Mouse (Mus musculus) gastrocnemius, postnatal 36 days (tissue): ENCODE measurements around the gene Izumo1. TPM values are rescaled to one million over a fixed set of nuclear protein-coding genes. Genes with fewer than 3 reads are reported as not detected.

Experiments
- DNase-seq, 2 experiments: peaks; one replicate each; pipeline ENCODE4 v3.0.0; 2022
- intact Hi-C: fragments of 180-260 bp; cut with DNase I; formaldehyde crosslinking; loops from one replicate; pipeline ENCODE4 v1.15.1; 2025
- long read RNA-seq, 2 experiments: library from polyadenylated mRNA; stranded (forward); transcript quantifications; one replicate each; pipeline ENCODE4 v2.0.0; 2021
- total RNA-seq, 2 experiments: library from RNA; stranded (reverse); gene quantifications; 2 replicates each; pipeline ENCODE4 v1.2.3; 2021

The Izumo1 gene
- total RNA-seq: not detected
- long read RNA-seq, experiment 1: 0 reads
- long read RNA-seq, experiment 2: 0 reads

- no peak for DNase-seq
- intact Hi-C loops: no loop called here
Measured at GRCm38 (mm10) chr7:45621443-45621842, at the start of gene Izumo1. TSS of gene Izumo1 (plus strand) at chr7:45621811.

GRCm38 (mm10) chr7:45571966-45572365 is 49.6 kb upstream of the Izumo1 start:
- DNase-seq: no peak
- intact Hi-C loops: no loop called here

- intact Hi-C loops: no loop called here
- no peak for DNase-seq
Measured at GRCm38 (mm10) chr7:45573954-45574353, 47.7 kb upstream of the Izumo1 start.

GRCm38 (mm10) chr7:45574472-45575379 is 46.9 kb upstream of the Izumo1 start:
- intact Hi-C loops: no loop called here

DNA sequence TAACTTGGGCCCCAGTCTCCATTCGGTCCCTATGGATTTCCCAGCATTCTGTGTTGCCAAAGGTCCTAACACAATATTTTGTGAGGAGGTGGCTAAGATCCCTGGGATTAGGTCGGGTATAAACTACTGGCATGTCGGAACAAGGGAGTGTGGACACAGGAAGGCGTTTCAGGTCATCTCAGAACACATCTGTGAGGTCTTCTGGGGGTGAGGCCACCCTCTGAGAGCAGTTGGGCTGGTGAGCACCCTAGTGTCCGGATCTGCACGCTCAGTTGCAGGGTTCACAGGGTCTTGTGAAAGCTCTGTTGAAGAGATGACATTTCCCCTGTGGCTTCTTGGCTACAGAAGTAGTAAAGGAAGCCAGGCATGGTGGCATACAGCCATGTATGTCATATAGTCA is 35.7 kb upstream of the Izumo1 start:
- intact Hi-C loops: no loop called here
- no peak for DNase-seq

More at GRCm38 (mm10) chr7:45574472-45575379, 46.9 kb upstream of the Izumo1 start:
- no peak for DNase-seq

GRCm38 (mm10) chr7:45587631-45588592 is 33.7 kb upstream of the Izumo1 start:
- no peak for DNase-seq
- intact Hi-C loops: loop anchor here (2.0 kb wide), 1 partner anchor 31 kb away; no protein-coding TSS in a partner anchor

DNA sequence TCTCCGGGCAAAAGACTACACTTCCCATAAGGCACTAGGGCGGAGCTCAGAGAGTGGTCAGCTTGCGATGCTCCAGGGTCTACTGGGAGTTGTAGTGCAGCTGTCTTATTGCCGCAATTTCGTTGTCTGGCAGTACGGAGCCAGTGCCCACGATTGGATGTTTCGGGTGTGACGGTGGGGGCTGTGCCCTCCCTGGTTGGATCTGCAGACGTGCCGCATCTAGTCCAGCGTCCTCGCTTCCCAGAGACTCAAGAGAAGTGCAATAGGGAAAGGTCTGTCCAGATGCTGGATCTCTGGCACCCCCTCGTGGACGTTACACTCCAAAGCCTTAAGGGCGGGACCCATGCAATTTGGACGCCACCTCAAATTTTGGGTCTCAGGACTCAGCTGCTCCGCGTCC is 32.4 kb upstream of the Izumo1 start:
- DNase-seq: peak; percentile 89 to 92
- intact Hi-C loops: loop anchor here (2.0 kb wide), 1 partner anchor 32 kb away; no protein-coding TSS in a partner anchor

DNA sequence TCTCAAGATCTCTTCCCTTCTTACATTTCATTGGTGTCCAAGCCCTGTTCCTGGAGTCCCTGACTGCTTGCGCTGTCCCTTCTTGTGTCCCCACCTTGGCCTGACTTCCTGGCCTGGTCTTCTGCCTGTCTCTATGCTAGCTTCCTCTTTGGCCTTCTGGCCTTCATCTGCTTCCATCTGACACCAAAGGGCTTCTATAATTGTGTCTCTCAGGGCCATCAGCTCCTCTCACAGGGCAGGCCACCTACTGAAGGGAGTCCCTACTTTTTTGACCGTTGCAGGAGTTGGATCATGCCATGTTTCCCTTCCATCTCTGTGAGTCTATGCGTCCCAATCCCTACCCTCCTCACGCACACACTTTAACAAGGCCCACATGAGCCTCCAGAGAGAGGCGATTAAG is 31.7 kb upstream of the Izumo1 start:
- DNase-seq: no peak
- intact Hi-C loops: loop anchor here (2.0 kb wide), 1 partner anchor 33 kb away; no protein-coding TSS in a partner anchor

- intact Hi-C loops: no loop called here
- no peak for DNase-seq
Measured at GRCm38 (mm10) chr7:45590874-45591273, 30.7 kb upstream of the Izumo1 start.

DNA sequence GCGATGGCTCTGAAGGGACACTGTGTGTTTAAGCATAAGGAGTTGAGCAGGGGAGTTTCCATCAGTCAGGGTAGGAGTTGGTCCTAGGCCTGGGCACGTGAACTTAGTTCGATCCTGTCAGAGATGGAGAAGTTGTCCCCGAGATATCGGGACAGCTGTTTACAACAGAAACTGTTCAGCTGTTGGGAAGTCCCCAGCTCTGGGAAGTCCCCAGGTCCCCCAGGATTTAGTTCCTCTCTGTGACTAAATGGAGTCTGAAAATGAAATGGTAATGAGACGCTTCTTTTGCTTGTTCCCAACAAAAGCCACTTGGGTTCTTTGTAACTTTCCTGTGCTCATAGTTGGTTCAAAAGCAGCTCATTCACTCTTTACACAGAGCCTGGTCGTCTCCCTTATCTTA is 29.7 kb upstream of the Izumo1 start:
- intact Hi-C loops: no loop called here
- DNase-seq: no peak

GRCm38 (mm10) chr7:45593118-45593815 is 28.3 kb upstream of the Izumo1 start:
- peak; percentile 68 to 73 for DNase-seq
- intact Hi-C loops: no loop called here

DNA sequence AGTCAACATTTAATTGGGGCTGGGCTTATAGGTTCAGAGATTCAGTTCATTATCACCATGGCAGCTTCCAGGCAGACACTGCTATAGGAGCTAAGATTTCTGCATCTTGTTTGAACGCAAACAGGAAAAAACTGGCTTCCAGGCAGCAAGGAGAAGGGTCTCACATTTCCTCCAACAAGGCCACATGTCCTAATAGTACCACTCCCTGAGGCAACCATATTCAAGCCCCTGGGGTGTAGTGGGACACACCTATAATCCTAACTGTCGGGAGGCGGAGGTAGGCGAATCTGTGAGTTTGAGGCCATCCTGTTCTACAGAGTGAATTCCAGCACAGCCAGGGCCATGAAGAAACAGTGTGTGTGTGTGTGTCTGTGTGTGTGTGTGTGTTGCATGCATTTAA is 26.4 kb upstream of the Izumo1 start:
- DNase-seq: no peak
- intact Hi-C loops: loop anchor here (2.0 kb wide), 1 partner anchor 18 kb away; no protein-coding TSS in a partner anchor

DNA sequence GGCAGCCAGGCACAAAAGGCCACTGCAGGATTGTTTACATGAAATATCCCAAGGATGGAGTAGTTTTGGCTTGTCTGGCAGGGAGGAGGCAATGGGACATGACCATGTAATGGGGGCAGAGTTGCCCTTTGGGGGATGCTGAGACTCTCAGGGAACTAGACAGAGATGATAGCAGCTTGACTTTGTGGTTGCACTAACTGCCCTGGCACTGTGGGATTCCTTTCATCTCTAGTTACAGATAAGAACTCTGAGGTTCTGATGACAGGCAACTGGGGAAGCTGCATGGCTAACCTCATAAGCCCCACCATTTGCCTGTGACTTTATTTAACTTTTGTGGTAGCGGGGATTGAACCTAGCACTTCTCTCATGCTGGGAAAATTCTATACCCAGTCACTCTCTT is 25.5 kb upstream of the Izumo1 start:
- no peak for DNase-seq
- intact Hi-C loops: no loop called here

DNA sequence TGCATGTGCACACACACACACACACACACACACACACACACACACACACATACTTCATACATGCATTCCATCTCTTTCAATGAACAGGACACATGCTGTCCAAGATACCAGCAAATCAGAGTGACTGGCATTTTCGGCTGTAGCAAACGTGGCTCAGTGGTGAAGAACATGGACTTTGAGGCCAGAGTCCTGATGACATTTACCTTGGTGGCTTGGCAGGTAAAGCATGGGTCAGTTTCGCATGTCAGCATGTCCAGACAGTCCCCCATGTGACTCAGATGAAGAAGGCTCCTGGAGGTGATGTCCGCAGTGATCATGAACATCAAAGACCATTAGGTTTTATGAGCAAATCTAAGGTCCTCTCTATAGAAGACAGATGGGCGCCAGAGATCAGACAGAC is 24.6 kb upstream of the Izumo1 start:
- DNase-seq: no peak
- intact Hi-C loops: loop anchor here (1.0 kb wide), 1 partner anchor 11 kb away; no protein-coding TSS in a partner anchor

DNA sequence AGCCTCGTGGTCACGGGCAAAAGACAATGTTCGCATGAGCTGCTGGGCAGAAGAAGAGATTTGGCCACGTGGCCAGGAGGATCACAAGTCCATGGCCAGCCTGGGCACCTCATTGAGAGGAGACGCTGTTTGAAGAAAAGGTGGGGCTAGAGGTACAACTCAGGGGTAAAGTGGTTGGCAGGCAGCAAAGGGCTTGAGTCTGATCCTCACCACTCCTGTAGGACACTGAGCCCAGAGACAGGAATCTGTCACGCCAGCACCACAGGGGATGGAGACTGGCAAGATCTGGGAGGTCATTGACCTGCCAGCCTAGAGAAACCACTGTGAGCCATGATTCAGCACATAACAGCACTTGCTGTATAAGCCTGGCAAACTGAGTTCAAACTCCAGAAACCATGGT is 24.1 kb upstream of the Izumo1 start:
- intact Hi-C loops: loop anchor here (1.0 kb wide), 1 partner anchor 11 kb away; no protein-coding TSS in a partner anchor
- DNase-seq: no peak

- DNase-seq: no peak
- intact Hi-C loops: no loop called here
Measured at GRCm38 (mm10) chr7:45598960-45599879, 22.4 kb upstream of the Izumo1 start.

- no peak for DNase-seq
- intact Hi-C loops: no loop called here
Measured at GRCm38 (mm10) chr7:45605704-45606289, 15.8 kb upstream of the Izumo1 start.

GRCm38 (mm10) chr7:45609511-45609910 is 12.1 kb upstream of the Izumo1 start:
- intact Hi-C loops: no loop called here
- no peak for DNase-seq

DNA sequence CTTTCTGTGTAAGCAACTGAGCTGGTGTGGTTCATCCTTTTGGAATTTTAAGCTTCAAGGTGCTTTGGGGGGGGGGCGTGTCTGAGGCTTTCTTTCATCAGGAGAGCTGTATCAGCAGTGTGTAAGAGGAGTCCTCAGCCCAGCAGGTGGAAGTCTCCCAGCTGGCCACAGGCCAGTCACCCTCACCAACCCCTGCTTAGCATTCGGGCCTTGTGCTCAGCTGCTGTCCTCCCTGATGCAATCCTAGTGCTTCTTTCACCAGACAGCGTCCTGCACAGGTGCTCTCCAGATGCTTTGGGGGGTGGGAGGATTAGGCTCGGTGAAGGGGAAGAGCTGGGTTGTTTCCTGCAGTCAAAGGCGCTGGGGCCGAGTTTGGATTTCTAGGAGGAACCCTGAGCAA is 5.3 kb upstream of the Izumo1 start:
- intact Hi-C loops: loop anchor here (5.0 kb wide), 1 partner anchor 51 kb away; the partner anchor contains the start of gene Fut2
- DNase-seq: no peak
